Mouse (Mus musculus): Measurements from ENCODE around the gene Gm12166. TPM values are rescaled to one million over a fixed set of nuclear protein-coding genes. Genes with fewer than 3 reads are reported as not detected.

Gene Gm12166
- 3.5 and 5.2 TPM in 2 replicates for polyA plus RNA-seq (2012; rRNA removed)

DNA sequence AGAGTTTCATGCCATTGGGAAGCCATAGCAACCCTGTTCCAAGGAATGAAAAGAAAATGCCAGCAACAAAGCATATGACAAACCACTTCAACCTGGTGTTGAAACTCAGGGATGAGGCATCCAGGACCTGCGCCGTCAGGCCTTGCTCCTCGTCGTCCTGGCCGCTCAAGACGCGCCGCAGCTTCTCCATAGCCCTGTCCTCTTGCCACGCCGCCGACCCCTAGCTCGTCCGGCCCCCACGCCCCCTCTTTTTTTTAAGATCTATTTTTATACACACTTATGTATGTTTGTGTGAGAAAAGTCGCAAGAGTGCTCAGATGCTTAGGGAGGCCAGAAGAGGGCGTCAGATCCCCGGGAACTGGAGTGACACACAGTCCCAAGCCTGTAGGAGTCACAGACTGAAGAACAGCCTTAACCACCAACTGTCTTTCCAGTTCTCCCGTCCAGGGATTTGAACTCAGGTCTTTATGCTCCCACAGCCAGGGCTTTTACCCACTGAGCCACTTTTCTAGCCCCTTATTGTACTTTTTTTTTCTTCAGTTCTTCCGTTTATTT is at the start of gene Gm12166:
TSS of gene Gm12166 (minus strand) at position 217 of the 555 bp plus-strand sequence.

GRCm38 (mm10) chr11:46055896-46056769 is 4.0 kb upstream of the Gm12166 start, which contains the start of gene Adam19:
Adam19 (plus strand) TSS chr11:46055992.

Other genes with a start within 250 kb of the Gm12166 start
- gene Clint1, start 200.3 kb downstream of the Gm12166 start, polyA plus RNA-seq (2012; rRNA removed), result 59.2 and 76.2 TPM in 2 replicates
- gene Lsm11, start 107.4 kb downstream of the Gm12166 start, polyA plus RNA-seq (2012; rRNA removed), result 10.3 and 14.1 TPM in 2 replicates
- 21.2 and 23.1 TPM in 2 replicates for gene Thg1l, start 96.8 kb downstream of the Gm12166 start, polyA plus RNA-seq (2012; rRNA removed)
- 0.40 and 0.68 TPM in 2 replicates for gene Sox30, start 72.0 kb downstream of the Gm12166 start, polyA plus RNA-seq (2012; rRNA removed)
- 11.6 and 24.4 TPM in 2 replicates for gene Adam19, start 3.7 kb upstream of the Gm12166 start, polyA plus RNA-seq (2012; rRNA removed)
- gene Nipal4, start 114.2 kb upstream of the Gm12166 start, polyA plus RNA-seq (2012; rRNA removed), result 0.42 and 0.99 TPM in 2 replicates
- gene Fndc9, start 183.2 kb upstream of the Gm12166 start, polyA plus RNA-seq (2012; rRNA removed), result 0.21 and 0.23 TPM in 2 replicates

All from central nervous system, embryonic 11.5 days (tissue).